Mouse (Mus musculus): Measurements from ENCODE around the gene 4933425L06Rik.

The 4933425L06Rik gene

GRCm38 (mm10) chr13:105081862-105082261, at the start of gene 4933425L06Rik:
Gene 4933425L06Rik, plus strand, starts transcription at chr13:105082122.
- no peak for DNase-seq

GRCm38 (mm10) chr13:105037816-105038215, 44.1 kb upstream of the 4933425L06Rik start:
- DNase-seq = no peak

- no peak for DNase-seq
Observed at GRCm38 (mm10) chr13:105038334-105038733, 43.6 kb upstream of the 4933425L06Rik start.

GRCm38 (mm10) chr13:105043882-105044281, 38.0 kb upstream of the 4933425L06Rik start:
- DNase-seq = peak; percentile 26 to 31

GRCm38 (mm10) chr13:105047377-105047776, 34.5 kb upstream of the 4933425L06Rik start:
- DNase-seq = peak in 1 of 2 experiments; percentile 33

- DNase-seq = peak; percentile 18 to 25
Observed at GRCm38 (mm10) chr13:105048662-105049061, 33.3 kb upstream of the 4933425L06Rik start.

- no peak for DNase-seq
Observed at GRCm38 (mm10) chr13:105051432-105051831, 30.5 kb upstream of the 4933425L06Rik start.

- DNase-seq = peak; percentile 42 to 51
Observed at GRCm38 (mm10) chr13:105053618-105054017, 28.3 kb upstream of the 4933425L06Rik start.

GRCm38 (mm10) chr13:105054181-105054940, 27.6 kb upstream of the 4933425L06Rik start, which contains the start of gene Rgs7bp:
Gene Rgs7bp, minus strand, starts transcription at chr13:105054930.
- DNase-seq = peak; percentile 78 to 79

GRCm38 (mm10) chr13:105054941-105055309, 27.0 kb upstream of the 4933425L06Rik start:
- no peak for DNase-seq

- no peak for DNase-seq
Observed at GRCm38 (mm10) chr13:105055374-105055773, 26.5 kb upstream of the 4933425L06Rik start.

GRCm38 (mm10) chr13:105066119-105066518, 15.8 kb upstream of the 4933425L06Rik start:
- no peak for DNase-seq

GRCm38 (mm10) chr13:105066890-105067845, 14.8 kb upstream of the 4933425L06Rik start:
- DNase-seq = no peak

GRCm38 (mm10) chr13:105089276-105089675, 7.4 kb downstream of the 4933425L06Rik start:
- DNase-seq = no peak

GRCm38 (mm10) chr13:105096316-105096715, 14.4 kb downstream of the 4933425L06Rik start:
- DNase-seq = no peak

GRCm38 (mm10) chr13:105100705-105101104, 18.8 kb downstream of the 4933425L06Rik start:
- DNase-seq = no peak

GRCm38 (mm10) chr13:105104385-105104784, 22.5 kb downstream of the 4933425L06Rik start:
- no peak for DNase-seq

- no peak for DNase-seq
Observed at GRCm38 (mm10) chr13:105111599-105111998, 29.7 kb downstream of the 4933425L06Rik start.

- DNase-seq = no peak
Observed at GRCm38 (mm10) chr13:105121617-105122016, 39.7 kb downstream of the 4933425L06Rik start.

- no peak for DNase-seq
Observed at GRCm38 (mm10) chr13:105122092-105122491, 40.2 kb downstream of the 4933425L06Rik start.

GRCm38 (mm10) chr13:105130080-105130479, 48.2 kb downstream of the 4933425L06Rik start:
- no peak for DNase-seq

- DNase-seq = no peak
Observed at GRCm38 (mm10) chr13:105132370-105132769, 50.4 kb downstream of the 4933425L06Rik start.

- DNase-seq = no peak
Observed at GRCm38 (mm10) chr13:105132776-105133175, 50.9 kb downstream of the 4933425L06Rik start.
